Mouse (Mus musculus) G1E (cell line): ENCODE measurements at regions not wholly inside any gene's neighbourhood (a gene's known extent, or its start where the extent isn't known, plus 50 kb on each side); places are given as distances from the start of the nearest gene placed in this dataset.

Source experiments
- CTCF ChIP-seq: IDR thresholded peaks from 2 replicates; pipeline ENCODE4 v1.5.1; 2012; ENCODE audit warnings: low read depth, low read length, inconsistent platforms, mixed read lengths
- GATA1 ChIP-seq: IDR thresholded peaks from 2 replicates; pipeline ENCODE4 v1.6.1; 2012; ENCODE audit warnings: borderline replicate concordance, low read length, inconsistent platforms, mixed read lengths
- GATA2 ChIP-seq: IDR thresholded peaks from 2 replicates; pipeline ENCODE4 v1.6.1; 2012; ENCODE audit warnings: low read depth, low read length, inconsistent platforms, borderline replicate concordance
- POLR2AphosphoS5 ChIP-seq: IDR thresholded peaks from 2 replicates; pipeline ENCODE4 v1.6.1; 2012; ENCODE audit warnings: low read depth, low read length, inconsistent platforms; ENCODE audit not compliant: insufficient replicate concordance
- TAL1 ChIP-seq: conservative IDR thresholded peaks from 2 replicates; pipeline ENCODE4 v1.6.1; 2012; ENCODE audit warnings: low read depth, low read length, inconsistent platforms, mixed read lengths

DNA sequence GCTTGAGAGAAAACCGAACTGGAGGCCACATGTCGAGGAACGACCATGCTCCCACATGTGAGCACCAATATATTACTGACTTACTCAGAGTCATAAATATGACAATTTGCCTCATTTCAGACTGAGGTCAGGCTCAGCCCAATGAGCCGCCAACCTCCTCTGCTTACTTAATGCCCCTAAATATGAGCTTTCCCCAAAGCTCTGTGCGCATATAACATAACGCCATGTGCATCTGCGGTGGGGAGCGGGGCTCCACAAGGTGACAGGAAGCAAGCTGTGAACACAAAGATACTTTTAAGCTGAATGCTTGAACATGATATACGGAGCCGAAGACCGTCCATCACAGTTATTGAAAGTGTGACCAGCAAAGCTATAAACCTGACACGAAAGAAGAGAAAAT, 319.8 kb downstream of the Hlx start:
- TF ChIP-seq CTCF (no peak), POLR2AphosphoS5 (no peak), TAL1 (no peak), GATA1 (no peak), GATA2 (no peak)
